Mouse (Mus musculus): ENCODE results near the gene Gfer. TPM values are rescaled to one million over a fixed set of nuclear protein-coding genes. Genes with fewer than 3 reads are reported as not detected.

The Gfer gene
- total and polyA plus RNA-seq, 2 experiments, result 32.6 to 49.8 TPM

- whole genome bisulfite sequencing, result 96% methylated on average over 24 of the region's 24 CpGs
- Histone ChIP-seq H3K4me3 (ENCODE audit: insufficient read depth, low read depth, low read length) (no peak overlapping the region), H3K36me3 (ENCODE audit: control insufficient read depth, insufficient read depth, low read length) (peaks cover 29% of the 10 kb centered on the region; the same call in 1 of the 2 replicates), H3K27me3 (ENCODE audit: control insufficient read depth, insufficient read depth, low read length) (no peaks in the 10 kb centered on the region), H3K79me2 (ENCODE audit: control insufficient read depth, insufficient read depth, low read length) (peaks cover 24% of the 10 kb centered on the region; the same call in 1 of the 2 replicates), H3K27ac (replicated peaks; ENCODE audit: insufficient read depth, low read depth, low read length) (no peak overlapping the region), H3K9ac (ENCODE audit: low read depth, low read length) (no peak overlapping the region), H3K4me1 (ENCODE audit: control insufficient read depth, insufficient read depth, low read length) (no peaks in the 10 kb centered on the region)
- TF ChIP-seq POLR2A (IDR thresholded peaks at IDR 0.05; ENCODE audit: extremely low read depth, insufficient read depth, low read length) (no peak), CTCF (IDR thresholded peaks at IDR 0.05; ENCODE audit: low read depth, low read length) (no peak)
- no peak for DNase-seq (ENCODE audit: extremely low read depth, low read depth, low spot score)
These were observed 18.4 kb downstream of the Gfer start for GRCm38 (mm10) chr17:24677500-24678080.

GRCm38 (mm10) chr17:24676877-24677276, 19.1 kb downstream of the Gfer start:
- peaks cover 27% of the 10 kb centered on the region; the same call in 1 of the 2 replicates for H3K36me3 ChIP-seq (ENCODE audit: control insufficient read depth, insufficient read depth, low read length)
- WGBS, result 95% methylated on average over 5 of the region's 5 CpGs
- peaks cover 24% of the 10 kb centered on the region; the same call in 1 of the 2 replicates for H3K79me2 ChIP-seq (ENCODE audit: control insufficient read depth, insufficient read depth, low read length)
- no peak overlapping the region for H3K27ac ChIP-seq (replicated peaks; ENCODE audit: insufficient read depth, low read depth, low read length)
- H3K27me3 ChIP-seq (ENCODE audit: control insufficient read depth, insufficient read depth, low read length), result no peaks in the 10 kb centered on the region
- DNase-seq (ENCODE audit: extremely low read depth, low read depth, low spot score), result no peak
- H3K9ac ChIP-seq (ENCODE audit: low read depth, low read length), result no peak overlapping the region
- no peak for TF ChIP-seq POLR2A (IDR thresholded peaks at IDR 0.05; ENCODE audit: extremely low read depth, insufficient read depth, low read length)
- no peak for TF ChIP-seq CTCF (IDR thresholded peaks at IDR 0.05; ENCODE audit: low read depth, low read length)
- peaks cover 3% of the 10 kb centered on the region for H3K4me1 ChIP-seq (ENCODE audit: control insufficient read depth, insufficient read depth, low read length)
- H3K4me3 ChIP-seq (ENCODE audit: insufficient read depth, low read depth, low read length), result no peak overlapping the region

GRCm38 (mm10) chr17:24676187-24676586, 19.8 kb downstream of the Gfer start:
- H3K9ac ChIP-seq (ENCODE audit: low read depth, low read length), result no peak overlapping the region
- H3K27me3 ChIP-seq (ENCODE audit: control insufficient read depth, insufficient read depth, low read length), result no peaks in the 10 kb centered on the region
- DNase-seq (ENCODE audit: extremely low read depth, low read depth, low spot score), result peak; percentile 26
- WGBS, result 69% methylated on average over 2 of the region's 2 CpGs
- H3K27ac ChIP-seq (replicated peaks; ENCODE audit: insufficient read depth, low read depth, low read length), result no peak overlapping the region
- peaks cover 29% of the 10 kb centered on the region; the same call in 1 of the 2 replicates for H3K79me2 ChIP-seq (ENCODE audit: control insufficient read depth, insufficient read depth, low read length)
- peaks cover 9% of the 10 kb centered on the region for H3K4me1 ChIP-seq (ENCODE audit: control insufficient read depth, insufficient read depth, low read length)
- H3K36me3 ChIP-seq (ENCODE audit: control insufficient read depth, insufficient read depth, low read length), result peaks cover 23% of the 10 kb centered on the region; the same call in 1 of the 2 replicates
- peak; percentile 63 for TF ChIP-seq CTCF (IDR thresholded peaks at IDR 0.05; ENCODE audit: low read depth, low read length)
- no peak for TF ChIP-seq POLR2A (IDR thresholded peaks at IDR 0.05; ENCODE audit: extremely low read depth, insufficient read depth, low read length)
- no peak overlapping the region for H3K4me3 ChIP-seq (ENCODE audit: insufficient read depth, low read depth, low read length)

DNA sequence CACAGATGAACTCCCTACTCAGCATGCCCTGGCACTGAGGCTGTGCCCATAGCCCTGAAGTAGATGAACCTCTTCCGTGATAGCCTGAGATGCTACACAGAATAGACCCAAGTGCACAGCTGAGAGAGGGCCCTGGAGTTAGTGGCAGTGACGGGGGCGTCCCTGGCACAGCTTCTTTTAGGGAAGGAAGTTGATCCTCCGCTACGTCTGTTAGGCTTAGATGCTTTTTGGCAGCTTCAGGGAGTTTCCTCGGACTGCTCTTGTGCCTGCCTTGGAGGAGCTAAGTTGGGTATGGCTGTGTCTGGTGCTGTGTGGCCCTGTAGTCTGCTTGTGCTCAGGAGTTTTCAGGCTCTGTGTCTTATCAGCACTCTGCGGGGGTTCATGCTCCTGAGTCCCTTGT, 21.7 kb downstream of the Gfer start:
- TF ChIP-seq CTCF (IDR thresholded peaks at IDR 0.05; ENCODE audit: low read depth, low read length), result no peak
- TF ChIP-seq POLR2A (IDR thresholded peaks at IDR 0.05; ENCODE audit: extremely low read depth, insufficient read depth, low read length), result no peak

DNA sequence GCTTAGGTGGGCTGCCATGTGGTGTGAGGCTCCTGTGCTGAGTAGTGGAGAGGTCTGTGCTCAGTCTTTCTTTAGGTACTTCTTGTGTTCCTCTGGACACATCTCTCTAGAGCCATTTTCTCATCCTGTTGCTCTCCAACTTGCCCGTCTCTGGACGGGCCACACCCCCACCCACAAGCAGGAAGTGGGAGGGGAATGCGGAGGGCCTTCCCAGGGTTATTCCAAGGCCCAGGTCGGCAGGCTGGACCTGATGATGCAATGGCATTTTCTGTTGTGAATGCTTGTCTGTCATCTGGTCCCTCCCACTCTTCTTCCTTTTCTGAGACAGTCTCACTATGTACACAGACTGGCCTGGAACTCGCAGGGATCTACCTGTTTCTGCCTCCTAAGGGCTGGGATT, 23.8 kb downstream of the Gfer start:
- peak; percentile 96 for DNase-seq (ENCODE audit: extremely low read depth, low read depth, low spot score)
- peaks cover 40% of the 10 kb centered on the region; the same call in 1 of the 2 replicates for H3K79me2 ChIP-seq (ENCODE audit: control insufficient read depth, insufficient read depth, low read length)
- peaks cover 17% of the 10 kb centered on the region for H3K4me1 ChIP-seq (ENCODE audit: control insufficient read depth, insufficient read depth, low read length)
- TF ChIP-seq CTCF (IDR thresholded peaks at IDR 0.05; ENCODE audit: low read depth, low read length), result no peak
- TF ChIP-seq POLR2A (IDR thresholded peaks at IDR 0.05; ENCODE audit: extremely low read depth, insufficient read depth, low read length), result no peak
- peaks cover 6% of the 10 kb centered on the region; the same call in 1 of the 2 replicates for H3K36me3 ChIP-seq (ENCODE audit: control insufficient read depth, insufficient read depth, low read length)
- H3K4me3 ChIP-seq (ENCODE audit: insufficient read depth, low read depth, low read length), result no peak overlapping the region
- H3K27ac ChIP-seq (replicated peaks; ENCODE audit: insufficient read depth, low read depth, low read length), result peak overlapping the region; percentile 27; the same call in 1 of the 2 replicates
- peak overlapping the region; percentile 15; the same call in 1 of the 2 replicates for H3K9ac ChIP-seq (ENCODE audit: low read depth, low read length)
- 0% methylated on average over 5 of the region's 5 CpGs for WGBS
- H3K27me3 ChIP-seq (ENCODE audit: control insufficient read depth, insufficient read depth, low read length), result no peaks in the 10 kb centered on the region

More for the DNA sequence above, 21.7 kb downstream of the Gfer start:
- Histone ChIP-seq H3K4me1 (ENCODE audit: control insufficient read depth, insufficient read depth, low read length) (peaks cover 14% of the 10 kb centered on the region), H3K36me3 (ENCODE audit: control insufficient read depth, insufficient read depth, low read length) (peaks cover 21% of the 10 kb centered on the region; the same call in 1 of the 2 replicates), H3K4me3 (ENCODE audit: insufficient read depth, low read depth, low read length) (no peak overlapping the region), H3K9ac (ENCODE audit: low read depth, low read length) (peak overlapping the region; percentile 10; the same call in 1 of the 2 replicates), H3K27ac (replicated peaks; ENCODE audit: insufficient read depth, low read depth, low read length) (no peak overlapping the region), H3K79me2 (ENCODE audit: control insufficient read depth, insufficient read depth, low read length) (peaks cover 40% of the 10 kb centered on the region; the same call in 1 of the 2 replicates), H3K27me3 (ENCODE audit: control insufficient read depth, insufficient read depth, low read length) (no peaks in the 10 kb centered on the region)
- WGBS, result 59% methylated on average over 7 of the region's 7 CpGs
- no peak for DNase-seq (ENCODE audit: extremely low read depth, low read depth, low spot score)

DNA sequence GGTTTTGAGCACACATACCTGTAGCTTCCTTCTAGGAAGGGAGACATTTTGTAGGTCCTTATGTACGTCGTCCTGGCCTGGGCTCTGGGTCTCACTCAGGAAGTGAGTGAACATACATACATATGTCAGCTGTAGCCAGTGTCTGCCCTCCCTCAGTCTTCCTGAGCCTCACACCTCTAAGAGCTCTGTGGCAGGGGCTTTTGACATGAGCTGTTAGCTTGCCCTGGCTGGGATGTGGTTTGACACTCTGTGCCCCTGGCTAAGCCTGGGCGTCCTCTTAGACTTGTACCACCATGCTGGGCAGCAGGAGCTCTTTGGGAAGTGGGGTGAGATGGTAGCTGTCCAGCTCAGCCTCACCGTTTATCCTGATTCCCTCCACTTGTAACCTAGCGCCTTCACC, 24.6 kb downstream of the Gfer start:
- H3K27ac ChIP-seq (replicated peaks; ENCODE audit: insufficient read depth, low read depth, low read length), result peak overlapping the region; percentile 55; the same call in 1 of the 2 replicates
- H3K4me1 ChIP-seq (ENCODE audit: control insufficient read depth, insufficient read depth, low read length), result peaks cover 17% of the 10 kb centered on the region

More for the DNA sequence above, 24.6 kb downstream of the Gfer start:
- Histone ChIP-seq H3K4me3 (ENCODE audit: insufficient read depth, low read depth, low read length) (no peak overlapping the region), H3K27me3 (ENCODE audit: control insufficient read depth, insufficient read depth, low read length) (no peaks in the 10 kb centered on the region), H3K79me2 (ENCODE audit: control insufficient read depth, insufficient read depth, low read length) (peaks cover 40% of the 10 kb centered on the region; the same call in 1 of the 2 replicates), H3K36me3 (ENCODE audit: control insufficient read depth, insufficient read depth, low read length) (peaks cover under 1% of the 10 kb centered on the region; the same call in 1 of the 2 replicates), H3K9ac (ENCODE audit: low read depth, low read length) (0 out of 2 replicates have a peak overlapping the region, but pooled peaks have one; percentile 8)
- WGBS, result 51% methylated on average over 5 of the region's 5 CpGs
- DNase-seq (ENCODE audit: extremely low read depth, low read depth, low spot score), result no peak
- TF ChIP-seq POLR2A (IDR thresholded peaks at IDR 0.05; ENCODE audit: extremely low read depth, insufficient read depth, low read length) (no peak), CTCF (IDR thresholded peaks at IDR 0.05; ENCODE audit: low read depth, low read length) (no peak)

Data from liver, adult 2 months (tissue).